Mouse (Mus musculus) CD4-positive helper T cell, adult 2 months (primary cell): Measurements from ENCODE around the gene Aig1.

Experiments used
- DNase-seq: peaks from one replicate; pipeline ENCODE4 v3.0.0-alpha.2; 2012; ENCODE audit warnings: low read depth, missing footprints, low spot score

The Aig1 gene

DNA sequence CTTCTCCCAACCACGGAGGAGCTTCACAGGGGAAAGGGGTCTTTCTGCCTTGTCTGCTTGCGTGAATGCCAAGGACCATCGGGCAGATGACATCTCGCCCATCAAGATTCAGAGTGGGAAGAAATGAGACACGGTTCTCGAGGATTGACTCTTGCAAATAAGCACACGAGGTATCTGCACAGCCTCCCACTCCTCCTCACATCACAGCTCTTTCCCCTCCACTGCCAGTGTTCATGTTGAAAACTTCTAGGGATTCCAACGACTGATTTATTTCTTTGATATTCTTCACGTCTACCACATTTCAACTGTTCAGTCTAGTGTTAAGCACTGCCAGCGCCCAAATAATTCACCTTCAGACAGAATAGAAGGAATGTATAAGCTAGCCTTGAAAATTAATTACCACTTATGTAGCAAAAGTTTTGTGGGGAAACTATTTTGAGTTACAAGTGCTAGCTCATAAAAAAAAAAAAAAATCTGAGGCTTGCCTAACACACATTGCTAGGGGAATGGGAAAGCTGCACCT is 86.5 kb downstream of the Aig1 start:
- DNase-seq = no peak

DNA sequence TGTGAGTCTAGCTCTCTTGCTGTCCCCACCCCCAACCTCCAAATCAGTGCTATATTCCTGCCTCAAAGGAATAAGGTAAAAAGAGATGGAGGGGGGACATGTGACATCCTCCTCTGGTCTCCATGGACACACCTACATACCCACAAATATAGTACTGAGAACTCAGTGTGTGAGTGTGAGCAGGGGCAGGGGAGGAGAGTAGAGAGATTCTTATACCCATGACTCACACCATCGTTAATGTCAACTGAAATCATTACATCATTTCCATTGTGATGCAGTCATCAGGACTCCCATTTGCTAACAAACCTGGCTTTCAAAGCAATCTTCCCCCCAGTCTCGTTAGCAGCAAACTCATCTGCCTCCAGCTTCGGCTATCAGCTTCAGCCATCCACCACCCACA is 92.8 kb downstream of the Aig1 start:
- DNase-seq = no peak

DNA sequence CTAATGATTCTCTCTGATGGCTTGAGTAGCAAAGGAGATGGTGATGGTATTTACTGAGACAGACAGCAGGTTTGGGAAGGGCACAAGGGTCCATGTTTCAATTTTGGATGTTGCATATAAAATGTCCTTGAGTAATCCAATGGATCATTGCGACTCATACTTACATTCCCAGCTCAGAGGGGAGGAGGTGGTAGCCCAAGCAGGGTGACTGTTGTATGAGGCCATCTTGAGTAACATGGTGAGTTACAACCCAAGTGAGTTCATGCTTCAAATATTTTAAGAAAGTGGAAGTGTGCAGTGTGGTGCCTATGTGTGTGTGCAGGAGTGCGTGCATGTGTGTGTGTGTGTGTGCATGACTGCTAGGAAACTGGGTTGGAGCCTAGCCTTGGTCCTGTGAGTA is 93.4 kb downstream of the Aig1 start:
- no peak for DNase-seq

- no peak for DNase-seq
Measured at GRCm38 (mm10) chr10:13774910-13775309, 93.9 kb downstream of the Aig1 start.

DNA sequence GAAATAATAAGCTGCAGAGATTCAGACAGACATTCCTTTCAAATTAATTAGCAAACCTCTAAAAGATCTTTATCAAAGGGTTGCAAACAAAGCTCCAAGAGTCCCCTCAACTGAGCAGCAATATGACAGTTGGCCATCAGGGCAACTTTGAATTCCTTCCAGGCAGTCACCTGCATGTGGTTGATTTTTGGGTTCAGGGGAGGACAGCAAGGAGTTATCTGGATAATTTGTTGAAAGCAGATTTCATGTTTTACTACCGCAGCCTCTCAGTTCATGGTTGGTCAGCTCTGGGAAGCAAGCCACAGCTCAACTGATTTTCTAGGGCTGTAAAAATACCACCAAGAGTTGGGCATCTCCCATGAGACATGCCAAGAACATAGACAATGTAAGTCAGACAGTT is 98.1 kb downstream of the Aig1 start:
- no peak for DNase-seq

GRCm38 (mm10) chr10:13769789-13770188 is 99.0 kb downstream of the Aig1 start:
- no peak for DNase-seq

DNA sequence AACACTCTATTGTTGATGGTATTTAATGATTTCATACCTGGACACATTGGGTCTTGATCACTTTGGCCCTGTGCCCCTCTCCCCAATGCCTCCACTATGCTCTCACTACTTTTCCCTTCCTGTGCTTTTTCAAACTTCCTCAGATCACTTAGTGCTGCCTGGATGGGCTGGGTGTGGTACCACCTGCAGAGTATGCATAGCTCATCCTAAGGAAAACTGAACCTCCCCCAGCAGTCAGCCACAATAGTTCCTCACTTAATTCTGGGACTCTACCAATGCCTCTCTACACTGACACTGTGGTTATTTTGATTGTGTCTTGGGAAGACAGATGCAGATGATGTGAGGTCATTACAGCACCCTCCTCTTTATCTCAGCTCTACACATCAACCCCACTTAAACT is 99.9 kb downstream of the Aig1 start:
- DNase-seq = no peak

GRCm38 (mm10) chr10:13767076-13767475 is 101.7 kb downstream of the Aig1 start:
- no peak for DNase-seq

DNA sequence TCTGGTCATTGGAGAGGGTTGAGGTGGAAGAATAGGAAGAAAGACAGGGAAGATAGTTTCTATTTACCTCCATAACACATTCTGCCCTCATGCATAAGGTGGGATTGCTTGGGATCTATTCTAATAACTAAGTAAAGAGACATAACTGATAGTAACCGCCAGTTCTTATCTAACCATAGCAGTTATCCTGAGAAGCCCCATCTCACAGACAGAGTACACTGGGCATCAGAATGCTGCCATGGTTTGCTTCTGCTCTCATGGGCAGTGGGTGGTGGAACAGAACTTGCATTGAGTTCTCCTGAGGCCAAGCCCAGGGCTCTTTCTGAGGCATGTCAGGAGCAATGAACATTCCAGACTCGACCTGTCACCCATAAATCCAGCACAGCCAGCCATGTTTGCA is 105.6 kb downstream of the Aig1 start:
- DNase-seq = no peak

- no peak for DNase-seq
Measured at GRCm38 (mm10) chr10:13754712-13755111, 114.1 kb downstream of the Aig1 start.

DNA sequence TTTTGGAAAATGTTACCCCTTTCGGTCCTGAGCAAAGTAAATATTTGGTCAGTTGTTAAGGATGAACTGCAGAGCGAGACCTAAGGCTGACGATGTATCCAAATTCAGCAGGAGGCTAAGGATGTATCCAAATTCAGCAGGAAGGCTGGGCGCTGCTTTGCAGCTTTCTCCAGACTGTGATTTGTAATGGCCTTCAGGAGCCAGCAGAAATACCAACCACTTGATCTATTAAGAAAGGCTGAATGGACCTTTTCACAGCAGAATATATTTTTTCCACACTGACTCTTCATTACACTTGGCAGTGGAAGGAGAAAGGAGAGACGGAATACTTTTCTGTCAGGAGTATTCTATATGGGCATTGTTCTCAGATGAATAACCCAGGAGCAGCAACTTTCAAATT is 115.0 kb downstream of the Aig1 start:
- DNase-seq = no peak

- no peak for DNase-seq
Measured at GRCm38 (mm10) chr10:13739494-13740140, 129.2 kb downstream of the Aig1 start.

DNA sequence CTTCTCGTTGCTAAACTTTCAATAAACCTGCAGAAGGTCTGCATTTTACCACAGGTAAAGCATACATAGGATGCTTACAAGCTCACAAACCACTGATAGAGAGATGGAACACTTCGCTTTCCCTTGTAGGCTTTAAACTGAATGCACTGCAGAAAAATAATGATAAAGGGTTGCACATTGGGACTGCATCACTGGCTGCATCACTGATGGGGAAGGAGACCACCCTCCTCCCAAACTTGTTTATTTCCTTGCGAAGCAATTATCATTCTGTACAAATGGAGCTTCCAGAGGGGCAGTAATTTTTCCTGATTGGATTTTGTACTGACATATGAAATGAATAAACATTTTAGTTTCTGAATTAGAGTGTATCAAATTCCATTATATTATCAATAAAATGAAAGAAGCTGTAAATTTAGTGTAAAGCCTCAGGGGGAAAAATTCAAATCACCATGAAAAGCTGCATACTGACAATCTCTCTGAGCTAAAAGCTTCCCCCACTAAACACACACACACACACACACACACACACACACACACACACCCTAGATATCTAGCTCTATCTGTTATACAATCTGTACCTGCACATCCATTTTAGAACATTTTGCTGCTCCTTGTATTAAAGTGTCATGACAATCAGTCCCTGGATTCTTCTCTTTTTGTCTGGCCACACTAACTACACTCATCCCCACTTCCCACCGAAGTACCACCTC is 138.6 kb downstream of the Aig1 start:
- no peak for DNase-seq

- no peak for DNase-seq
Measured at GRCm38 (mm10) chr10:13727676-13728075, 141.1 kb downstream of the Aig1 start.

- DNase-seq = no peak
Measured at GRCm38 (mm10) chr10:13726206-13726605, 142.6 kb downstream of the Aig1 start.

DNA sequence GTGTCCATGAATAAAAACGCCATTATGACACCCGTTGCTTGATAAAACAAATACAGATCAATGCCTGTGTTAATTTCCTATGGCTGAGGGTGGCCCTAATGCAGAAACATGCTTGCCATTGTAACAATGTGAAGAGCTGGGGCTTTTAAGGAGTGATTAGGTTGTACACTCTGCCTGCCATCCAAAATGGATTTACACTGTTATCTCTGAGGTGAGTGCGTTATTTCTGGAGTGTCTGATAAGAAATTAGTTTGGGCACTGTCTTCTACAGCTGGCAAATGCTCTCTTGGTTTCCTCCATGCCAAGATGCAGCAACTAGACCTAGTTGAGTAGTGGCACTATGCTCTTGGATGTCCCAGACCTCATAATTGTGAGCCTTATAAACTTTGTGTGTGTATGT is 143.5 kb downstream of the Aig1 start:
- DNase-seq = no peak

DNA sequence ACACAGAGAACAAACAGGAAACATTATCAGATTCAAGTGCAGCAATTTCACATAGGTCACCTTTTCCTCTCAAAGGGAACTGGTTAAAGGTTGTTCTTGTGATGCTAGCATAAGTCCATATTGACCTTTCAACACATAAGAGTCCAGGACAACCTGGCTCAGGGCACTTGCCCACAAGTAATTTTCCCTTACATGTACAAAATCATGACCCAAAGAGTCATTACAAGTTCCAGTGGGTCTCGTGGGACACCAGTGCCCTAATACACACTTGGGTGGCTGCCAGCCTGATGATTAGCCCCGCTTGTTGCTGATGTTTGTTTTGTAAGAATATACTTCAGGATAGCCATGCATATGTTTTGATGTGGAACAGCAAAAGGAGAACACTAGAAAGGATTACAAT is 152.6 kb downstream of the Aig1 start:
- DNase-seq = no peak

DNA sequence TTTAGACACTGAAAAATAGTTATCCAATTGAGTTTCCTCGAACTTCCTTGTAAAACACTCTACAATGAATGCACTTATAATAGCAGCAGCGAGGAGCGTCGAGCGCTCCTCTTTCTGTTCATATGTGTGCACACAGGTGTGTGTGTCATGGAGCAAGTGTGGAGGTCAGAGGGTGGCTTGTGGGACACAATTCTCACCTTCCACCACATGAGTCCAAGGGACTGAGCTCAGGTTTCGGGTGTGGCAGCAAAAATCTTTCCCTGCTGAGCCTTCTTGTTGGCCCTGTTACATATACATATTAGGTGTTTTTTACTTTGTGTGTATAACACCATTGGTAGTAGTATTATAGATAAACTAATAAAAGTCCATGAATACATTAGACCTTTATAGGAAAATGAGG is 153.2 kb downstream of the Aig1 start:
- DNase-seq = no peak

DNA sequence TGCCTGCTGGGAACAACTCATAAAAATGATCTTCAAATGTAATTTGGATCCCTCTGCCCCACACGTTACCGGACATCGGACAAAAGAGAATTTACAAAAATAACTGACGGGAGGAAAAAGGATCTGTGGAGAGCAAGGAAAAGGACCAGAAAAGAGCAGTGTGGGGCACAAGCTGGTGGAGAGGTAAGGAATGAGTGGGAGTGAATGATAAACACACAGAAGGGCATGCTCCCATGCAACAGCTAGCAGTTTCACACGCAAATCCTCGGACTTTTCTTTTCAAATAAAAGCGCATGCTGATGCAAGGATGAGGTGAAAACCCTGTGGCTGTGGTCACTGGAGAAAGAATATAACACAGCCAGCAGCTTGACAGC is 153.9 kb downstream of the Aig1 start:
- DNase-seq = no peak

GRCm38 (mm10) chr10:13714199-13714919 is 154.4 kb downstream of the Aig1 start:
- DNase-seq = no peak

GRCm38 (mm10) chr10:13713711-13714110 is 155.1 kb downstream of the Aig1 start:
- no peak for DNase-seq

- no peak for DNase-seq
Measured at GRCm38 (mm10) chr10:13713116-13713515, 155.7 kb downstream of the Aig1 start.
